Mouse (Mus musculus): Measurements from ENCODE around the gene Aptx. TPM values are rescaled to one million over a fixed set of nuclear protein-coding genes. Genes with fewer than 3 reads are reported as not detected.
A peak's percentile ranks its signal among the peaks of the same experiment; 100 is the strongest.

Aptx gene
- polyA plus RNA-seq (2016; fragmentation: Nextera tagmentation; extraction: Ambion mirVana): 55.9 and 57.9 TPM in 2 replicates

DNA sequence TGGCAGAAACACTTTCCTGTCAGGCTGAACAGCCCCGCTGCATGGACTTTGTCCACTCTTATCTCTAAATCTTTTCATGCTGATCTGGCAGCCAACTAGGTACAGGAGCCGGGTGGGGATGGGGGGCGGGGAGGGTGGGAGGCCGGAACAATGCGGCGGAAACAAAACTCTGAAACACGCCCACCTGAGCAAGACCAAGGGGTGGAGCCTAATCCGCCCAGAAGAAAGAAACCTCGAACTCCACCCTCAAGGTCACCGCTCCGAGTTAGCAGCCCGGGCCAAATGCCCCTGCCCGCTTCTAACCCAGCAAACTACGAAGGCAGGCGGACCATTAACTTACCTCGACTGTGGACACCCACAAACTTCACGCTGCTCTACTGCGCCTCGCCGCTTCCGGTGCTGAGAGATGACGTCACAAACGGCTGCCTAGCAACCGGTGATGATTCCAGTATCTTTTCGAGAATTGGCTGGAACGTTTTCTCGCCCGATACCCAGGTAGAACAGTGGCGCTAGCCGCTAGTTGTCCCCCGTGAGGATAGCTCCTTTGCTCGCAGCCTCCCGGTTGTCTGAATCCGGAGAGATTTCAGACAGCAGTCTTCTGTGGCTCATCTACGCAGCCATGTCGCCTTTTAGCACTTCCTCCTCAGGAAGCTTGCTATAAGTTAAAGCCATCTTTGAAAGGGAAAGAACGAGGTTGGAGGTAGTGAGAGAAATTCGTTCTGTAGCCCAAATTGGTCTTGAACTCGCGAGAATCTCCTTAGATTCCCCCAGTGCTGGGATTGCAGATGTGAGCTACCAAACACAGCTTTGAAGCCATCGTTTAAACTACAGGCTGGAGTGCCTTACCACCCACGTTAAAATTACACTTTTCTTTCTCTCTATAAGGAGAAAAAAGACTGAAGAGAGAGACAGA is at the start of gene Aptx:
Aptx (minus strand) TSS at position 398 of the 913 bp plus-strand sequence.
- Histone ChIP-seq H3K9ac (peak within 1 kb of the TSS; percentile 61), H3K27me3 (replicated peaks) (no peaks in the 10 kb centered on the region), H3K4me3 (peak within 1 kb of the TSS; percentile 63), H3K4me2 (replicated peaks) (peak within 1 kb of the TSS; percentile 79), H3K36me3 (0 out of 2 replicates have a peak, but pooled peaks cover 3% of the 10 kb centered on the region), H3K4me1 (peaks cover 21% of the 10 kb centered on the region), H3K27ac (peak within 1 kb of the TSS; percentile 82), H3K9me3 (no peaks in the 10 kb centered on the region)
- ATAC-seq (ENCODE audit: low FRiP score, low read depth): peak; percentile 92
- under 1% methylated on average over 42 of the region's 42 CpGs for WGBS

DNA sequence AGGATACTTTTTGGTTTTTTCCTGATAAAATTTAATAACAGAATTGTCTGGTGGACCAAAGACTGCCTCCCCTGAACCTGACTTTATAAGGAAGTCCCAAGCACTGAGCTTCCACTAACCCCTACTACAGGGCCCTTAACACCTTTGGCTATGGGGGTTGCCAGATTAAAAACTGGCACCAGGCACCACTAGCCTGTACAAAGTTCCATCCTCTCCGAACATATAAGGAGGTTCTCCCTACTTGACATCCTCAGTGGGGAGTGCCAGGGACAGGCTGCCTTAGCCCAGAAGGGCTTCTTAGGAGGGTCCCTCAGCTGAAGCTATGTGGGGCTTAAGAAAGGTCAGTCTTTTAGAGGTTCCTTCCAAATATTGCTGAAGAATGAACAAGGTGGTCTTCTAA is 32.4 kb upstream of the Aptx start:
- Histone ChIP-seq H3K9me3 (no peaks in the 10 kb centered on the region), H3K9ac (no peak overlapping the region), H3K36me3 (peaks cover 77% of the 10 kb centered on the region), H3K27ac (no peak overlapping the region), H3K27me3 (replicated peaks) (no peaks in the 10 kb centered on the region), H3K4me2 (replicated peaks) (no peak overlapping the region), H3K4me3 (no peak overlapping the region), H3K4me1 (no peaks in the 10 kb centered on the region)
- WGBS: 81% methylated on average over 1 of the region's 1 CpGs
- ATAC-seq (ENCODE audit: low FRiP score, low read depth): no peak

DNA sequence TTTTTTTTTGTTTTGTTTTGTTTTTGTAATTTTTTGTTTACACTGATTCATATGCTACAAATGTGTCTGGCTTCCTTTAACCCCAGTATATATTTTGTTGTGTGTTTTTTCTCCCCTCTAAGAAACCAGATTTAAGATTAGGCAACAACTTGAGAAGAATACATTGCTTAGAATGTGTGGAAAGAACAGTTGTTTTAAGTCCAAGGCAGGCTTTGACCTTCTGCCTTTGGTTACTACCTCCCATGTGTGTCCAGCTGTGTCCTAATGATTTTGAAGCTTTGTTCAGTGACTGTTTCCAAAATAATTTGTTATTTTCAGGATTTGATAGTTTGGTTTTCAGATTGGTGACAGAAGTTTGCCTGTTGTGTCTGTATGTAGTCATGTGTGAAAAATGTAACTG is 28.3 kb upstream of the Aptx start:
- Histone ChIP-seq H3K9ac (no peak overlapping the region), H3K36me3 (peaks cover 82% of the 10 kb centered on the region), H3K9me3 (no peaks in the 10 kb centered on the region), H3K27me3 (replicated peaks) (no peaks in the 10 kb centered on the region), H3K4me2 (replicated peaks) (no peak overlapping the region), H3K27ac (no peak overlapping the region), H3K4me3 (no peak overlapping the region), H3K4me1 (peaks cover 2% of the 10 kb centered on the region)
- no peak for ATAC-seq (ENCODE audit: low FRiP score, low read depth)

DNA sequence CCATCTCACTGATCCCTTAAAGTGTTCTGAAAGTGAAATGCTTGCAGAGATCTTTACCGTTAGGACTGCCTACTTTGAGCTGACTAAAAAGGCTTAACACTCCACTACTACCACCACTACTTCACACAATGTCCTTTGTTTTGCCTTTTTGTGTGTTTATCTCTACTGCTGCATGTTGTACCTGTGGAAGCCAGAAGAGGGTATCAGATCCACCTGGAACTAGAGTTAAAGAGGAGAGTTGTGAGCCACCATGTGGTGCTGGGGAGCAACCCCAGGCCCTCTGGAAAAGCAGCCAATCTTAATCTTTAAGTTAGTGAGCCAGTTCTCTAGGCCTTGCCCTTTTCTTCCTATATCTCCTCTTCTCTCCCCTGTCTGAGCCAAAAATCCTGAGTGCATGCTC is 24.3 kb upstream of the Aptx start:
- WGBS: 89% methylated on average over 1 of the region's 1 CpGs
- Histone ChIP-seq H3K4me1 (peaks cover 23% of the 10 kb centered on the region), H3K27ac (no peak overlapping the region), H3K4me2 (replicated peaks) (no peak overlapping the region), H3K36me3 (peaks cover 69% of the 10 kb centered on the region), H3K9me3 (no peaks in the 10 kb centered on the region), H3K9ac (no peak overlapping the region), H3K4me3 (no peak overlapping the region), H3K27me3 (replicated peaks) (no peaks in the 10 kb centered on the region)
- no peak for ATAC-seq (ENCODE audit: low FRiP score, low read depth)

DNA sequence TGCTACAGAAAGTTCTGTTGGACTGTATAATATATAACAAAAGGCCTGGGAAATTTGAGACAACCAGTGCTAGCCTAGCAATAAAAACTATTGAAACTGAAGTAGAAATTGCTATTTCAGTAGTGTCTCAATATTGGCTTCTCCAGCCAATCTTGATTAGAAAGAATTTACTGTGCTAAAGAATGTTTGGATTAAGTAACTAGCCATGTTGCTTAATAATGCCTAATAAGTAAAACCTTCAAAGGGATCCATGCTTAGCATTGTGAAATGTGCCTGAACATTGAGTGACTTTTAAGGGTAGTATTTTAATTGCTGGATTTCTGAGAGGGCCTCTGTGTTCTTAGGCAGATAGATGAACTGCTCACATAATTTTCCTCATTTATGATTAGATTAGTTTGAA is 22.6 kb upstream of the Aptx start:
- ATAC-seq (ENCODE audit: low FRiP score, low read depth): no peak
- no peaks in the 10 kb centered on the region for H3K27me3 ChIP-seq (replicated peaks)
- no peaks in the 10 kb centered on the region for H3K9me3 ChIP-seq
- H3K4me3 ChIP-seq: no peak overlapping the region
- no peak overlapping the region for H3K9ac ChIP-seq
- peaks cover 54% of the 10 kb centered on the region for H3K36me3 ChIP-seq
- no peak overlapping the region for H3K27ac ChIP-seq
- peak overlapping the region; percentile 76 for H3K4me2 ChIP-seq (replicated peaks)
- H3K4me1 ChIP-seq: peaks cover 23% of the 10 kb centered on the region

DNA sequence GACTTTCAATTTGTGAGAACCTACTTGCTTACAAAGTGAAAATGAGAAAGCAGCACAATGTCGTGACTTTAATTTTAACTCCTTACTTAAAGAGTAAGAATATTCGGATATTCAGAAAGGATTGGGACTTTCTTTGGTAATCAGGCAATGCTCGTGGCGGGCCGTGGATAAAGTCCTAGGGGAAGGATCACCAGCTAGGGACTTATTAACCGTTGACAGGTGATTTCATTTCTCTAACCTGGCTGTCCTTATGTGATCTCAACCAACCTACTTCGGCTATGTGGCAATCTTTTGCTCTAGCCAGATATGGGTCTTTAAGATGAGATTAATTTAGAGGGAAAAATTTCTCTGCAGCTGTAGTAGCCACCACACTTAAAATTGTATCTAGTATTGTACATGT is 22.1 kb upstream of the Aptx start:
- H3K4me1 ChIP-seq: peaks cover 23% of the 10 kb centered on the region
- H3K9ac ChIP-seq: no peak overlapping the region
- ATAC-seq (ENCODE audit: low FRiP score, low read depth): no peak
- no peak overlapping the region for H3K4me3 ChIP-seq
- peak overlapping the region; percentile 76 for H3K4me2 ChIP-seq (replicated peaks)
- H3K27me3 ChIP-seq (replicated peaks): no peaks in the 10 kb centered on the region
- WGBS: 91% methylated on average over 7 of the region's 7 CpGs
- peaks cover 50% of the 10 kb centered on the region for H3K36me3 ChIP-seq
- H3K9me3 ChIP-seq: no peaks in the 10 kb centered on the region
- no peak overlapping the region for H3K27ac ChIP-seq

DNA sequence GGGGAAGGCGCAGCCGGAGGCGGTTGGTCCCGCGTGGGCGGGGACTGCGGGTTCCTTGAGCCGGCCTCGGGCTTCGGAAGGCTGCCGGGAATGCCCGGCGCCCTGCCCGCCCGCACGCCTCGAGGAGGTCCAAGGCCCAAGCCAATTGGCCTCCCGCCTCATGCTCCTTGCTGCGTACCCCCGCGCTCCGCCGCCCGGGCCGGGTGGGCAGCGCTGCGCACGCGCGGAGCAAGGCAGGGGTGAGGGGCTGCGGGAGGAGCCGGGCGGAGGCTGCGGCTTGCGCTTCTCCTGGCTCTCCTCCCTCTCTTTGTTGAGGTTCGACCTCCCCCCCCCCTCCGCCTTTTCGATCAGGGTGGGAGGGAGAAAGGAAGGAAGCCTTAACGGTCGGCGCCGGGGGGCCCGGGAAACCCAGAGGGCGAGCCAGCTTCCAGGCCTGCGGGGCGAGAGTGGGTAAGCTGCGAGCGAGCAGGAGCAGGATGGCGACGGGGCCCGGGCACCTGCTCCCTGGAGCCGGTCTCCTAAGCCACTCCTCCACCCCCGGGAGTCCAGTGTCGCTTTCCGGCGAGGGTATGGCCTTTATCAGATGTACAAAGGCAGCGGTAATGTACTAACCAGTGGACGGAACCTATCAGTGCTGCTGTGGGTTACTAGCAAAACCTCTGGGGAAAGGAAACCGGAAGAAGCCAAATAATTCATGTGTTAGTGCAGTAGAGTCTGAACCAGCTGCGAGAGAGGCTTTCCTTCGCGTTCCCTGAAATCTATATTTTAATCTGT is 19.9 kb upstream of the Aptx start:
- H3K4me3 ChIP-seq: peak overlapping the region; percentile 85
- H3K27ac ChIP-seq: peak overlapping the region; percentile 99
- peaks cover 23% of the 10 kb centered on the region for H3K4me1 ChIP-seq
- no peaks in the 10 kb centered on the region for H3K27me3 ChIP-seq (replicated peaks)
- peak overlapping the region; percentile 76 for H3K4me2 ChIP-seq (replicated peaks)
- no peaks in the 10 kb centered on the region for H3K9me3 ChIP-seq
- WGBS: under 1% methylated on average over 56 of the region's 62 CpGs
- peak overlapping the region; percentile 96 for H3K9ac ChIP-seq
- peaks cover 31% of the 10 kb centered on the region for H3K36me3 ChIP-seq
- peak; percentile 92 for ATAC-seq (ENCODE audit: low FRiP score, low read depth)

DNA sequence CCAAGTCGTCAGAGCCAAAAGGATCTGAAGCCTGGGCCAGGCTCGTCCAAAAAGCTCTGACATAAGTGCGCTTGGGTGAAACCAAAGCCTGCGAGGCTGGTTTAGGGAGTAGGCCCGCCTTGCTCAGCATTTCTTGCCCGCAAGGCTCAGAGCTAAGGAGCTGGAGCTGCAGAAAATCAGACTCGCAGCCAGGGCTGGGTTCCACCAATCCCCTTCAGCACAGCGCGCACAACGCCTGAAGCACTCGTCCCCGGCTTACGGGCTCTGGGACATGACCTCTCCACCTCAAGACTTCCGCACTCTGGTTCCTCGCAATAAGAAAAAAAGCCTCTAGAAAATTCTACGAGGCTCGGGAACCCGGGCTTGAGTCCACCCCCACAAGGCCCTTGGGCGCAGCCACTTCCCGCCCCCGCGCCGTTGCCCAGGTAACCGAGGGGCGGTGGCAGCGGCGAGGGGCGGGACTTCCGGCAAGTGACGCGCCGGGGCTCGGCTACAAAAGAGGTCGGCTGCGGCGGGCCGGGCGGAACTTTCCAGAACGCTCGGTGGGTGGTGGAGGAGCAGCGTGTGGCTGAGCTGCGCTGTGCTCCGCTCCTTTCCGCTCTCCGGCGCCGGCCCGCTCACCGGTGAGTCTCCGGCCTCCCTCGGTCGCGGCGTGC is 19.1 kb upstream of the Aptx start, which contains the start of gene Dnaja1:
Dnaja1 (plus strand) TSS at position 140 of the 656 bp plus-strand sequence.
- Histone ChIP-seq H3K4me3 (peak within 1 kb of the TSS; percentile 85), H3K4me1 (peaks cover 23% of the 10 kb centered on the region), H3K27me3 (replicated peaks) (no peaks in the 10 kb centered on the region), H3K4me2 (replicated peaks) (peak within 1 kb of the TSS; percentile 76), H3K36me3 (peaks cover 24% of the 10 kb centered on the region), H3K9me3 (no peaks in the 10 kb centered on the region), H3K9ac (peak within 1 kb of the TSS; percentile 96), H3K27ac (peak within 1 kb of the TSS; percentile 99)
- ATAC-seq (ENCODE audit: low FRiP score, low read depth): peak; percentile 93
- WGBS: under 1% methylated on average over 54 of the region's 54 CpGs

DNA sequence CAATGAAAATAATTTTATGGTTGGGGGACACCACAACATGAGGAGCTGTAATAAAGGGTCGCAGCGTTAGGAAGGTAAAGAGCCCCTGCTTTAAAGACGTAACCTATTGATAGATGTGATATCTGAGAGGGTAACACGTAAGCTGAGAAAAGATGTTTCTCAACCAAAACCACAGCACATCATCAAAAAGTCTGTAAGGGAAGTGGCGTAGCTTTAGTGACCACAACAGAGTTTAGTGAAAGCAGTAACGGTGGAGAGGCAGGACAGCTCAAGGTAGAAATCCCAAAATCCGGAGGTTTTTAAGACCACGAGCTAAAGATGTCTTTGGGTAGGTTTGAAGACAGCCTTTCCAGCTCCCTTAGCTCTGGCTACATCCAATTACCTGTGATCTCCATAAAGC is 17.9 kb upstream of the Aptx start:
- Histone ChIP-seq H3K9me3 (no peaks in the 10 kb centered on the region), H3K4me1 (peaks cover 18% of the 10 kb centered on the region), H3K4me3 (no peak overlapping the region), H3K9ac (no peak overlapping the region), H3K27ac (no peak overlapping the region), H3K36me3 (peaks cover 17% of the 10 kb centered on the region; the same call in 1 of the 2 replicates), H3K27me3 (replicated peaks) (no peaks in the 10 kb centered on the region), H3K4me2 (replicated peaks) (no peak overlapping the region)
- ATAC-seq (ENCODE audit: low FRiP score, low read depth): no peak
- 94% methylated on average over 8 of the region's 8 CpGs for WGBS

DNA sequence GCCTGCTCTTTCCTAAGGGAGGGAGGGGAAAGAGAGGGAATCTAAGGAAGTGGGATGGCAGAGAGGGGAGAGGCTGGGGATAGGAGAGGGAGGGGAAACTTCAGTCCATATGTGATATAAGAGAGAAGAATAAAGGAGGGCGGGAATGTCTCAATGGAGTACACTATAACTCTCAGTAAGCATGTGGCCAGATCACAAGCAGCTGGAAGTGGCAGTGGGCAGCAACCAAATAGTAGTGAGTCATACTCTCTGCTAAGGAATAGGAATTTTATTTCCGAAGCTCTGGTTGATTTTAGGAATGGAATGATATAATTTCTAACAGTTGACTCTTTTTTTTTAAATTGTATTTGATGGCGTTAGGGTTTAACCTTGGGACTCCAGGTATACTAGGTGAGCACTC is 14.1 kb upstream of the Aptx start:
- Histone ChIP-seq H3K9ac (no peak overlapping the region), H3K27ac (no peak overlapping the region), H3K4me3 (no peak overlapping the region), H3K36me3 (no peaks in the 10 kb centered on the region), H3K4me2 (replicated peaks) (no peak overlapping the region), H3K4me1 (no peaks in the 10 kb centered on the region; the same call in 1 of the 2 replicates), H3K27me3 (replicated peaks) (no peaks in the 10 kb centered on the region), H3K9me3 (no peaks in the 10 kb centered on the region)
- ATAC-seq (ENCODE audit: low FRiP score, low read depth): no peak
- WGBS: 85% methylated on average over 3 of the region's 3 CpGs

DNA sequence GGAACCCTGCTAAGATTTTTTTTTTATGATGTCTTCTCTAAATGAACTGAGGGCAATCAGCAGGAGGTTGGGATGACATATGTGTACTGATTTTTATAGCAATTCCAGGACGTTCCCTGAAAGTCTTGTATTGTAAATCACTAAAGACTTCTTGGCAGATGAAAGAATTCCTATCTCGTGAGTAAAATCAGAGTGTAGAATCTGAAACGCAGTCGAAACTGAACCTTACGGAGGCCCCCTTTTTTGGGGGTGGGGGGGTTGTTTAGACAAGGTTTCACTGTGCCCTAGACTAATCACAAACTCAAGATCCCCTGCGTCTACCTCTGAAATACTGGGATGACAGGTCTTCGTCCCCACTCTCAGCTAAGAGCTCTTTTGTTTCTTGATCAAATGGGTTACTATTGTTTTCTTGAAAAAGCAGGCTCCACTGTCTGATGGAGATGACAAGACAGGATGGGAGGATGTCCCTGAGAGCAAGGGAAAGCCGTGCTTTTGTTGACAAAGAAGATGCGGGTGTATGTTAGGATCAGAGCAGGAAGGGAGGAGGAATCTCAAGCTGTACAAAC is 799 bp upstream of the Aptx start:
- peak overlapping the region; percentile 61 for H3K9ac ChIP-seq
- ATAC-seq (ENCODE audit: low FRiP score, low read depth): no peak
- no peaks in the 10 kb centered on the region for H3K27me3 ChIP-seq (replicated peaks)
- H3K4me3 ChIP-seq: peak overlapping the region; percentile 63
- peaks cover 21% of the 10 kb centered on the region for H3K4me1 ChIP-seq
- 32% methylated on average over 9 of the region's 9 CpGs for WGBS
- peak overlapping the region; percentile 82 for H3K27ac ChIP-seq
- H3K36me3 ChIP-seq: 0 out of 2 replicates have a peak, but pooled peaks cover 3% of the 10 kb centered on the region
- no peaks in the 10 kb centered on the region for H3K9me3 ChIP-seq
- peak overlapping the region; percentile 79 for H3K4me2 ChIP-seq (replicated peaks)

All from neural tube, embryonic 12.5 days (tissue).